Mouse (Mus musculus) limb, embryonic 14.5 days (tissue): ENCODE measurements around the gene Cc2d1a. TPM values are rescaled to one million over a fixed set of nuclear protein-coding genes. Genes with fewer than 3 reads are reported as not detected.

Source experiments
- ATAC-seq: fragments of 200-750 bp; cut with Nextera tagmentation; 2 replicates; pipeline ENCODE4 v1.8.0; 2017; ENCODE audit warnings: low read depth, moderate number of reproducible peaks, moderate TSS enrichment; ENCODE audit not compliant: low FRiP score
- DNase-seq: peaks from one replicate; pipeline ENCODE4 v3.0.0-alpha.2; 2015; ENCODE audit warnings: low spot score
- H3K27ac ChIP-seq: fragments of 300-500 bp; sonication (generic); replicated peaks from 2 replicates; pipeline ENCODE4 v1.5.1; 2014; ENCODE audit warnings: low read depth, mild to moderate bottlenecking, low read length, moderate library complexity, mixed read lengths
- H3K27me3 ChIP-seq: fragments of 300-500 bp; sonication (generic); 2 replicates; pipeline ENCODE4 v1.6.1; 2014; ENCODE audit warnings: low read length, mixed read lengths; ENCODE audit not compliant: control insufficient read depth, insufficient read depth
- H3K36me3 ChIP-seq: fragments of 300-500 bp; sonication (generic); 2 replicates; pipeline ENCODE4 v1.6.1; 2014; ENCODE audit warnings: mild to moderate bottlenecking, low read length, moderate library complexity, mixed read lengths; ENCODE audit not compliant: control insufficient read depth, insufficient read depth
- H3K4me1 ChIP-seq: fragments of 300-500 bp; sonication (generic); 2 replicates; pipeline ENCODE4 v1.6.1; 2014; ENCODE audit warnings: antibody characterized with exemption, low read length, mixed read lengths; ENCODE audit not compliant: control insufficient read depth, insufficient read depth
- H3K4me2 ChIP-seq: fragments of 300-500 bp; sonication (generic); replicated peaks from 2 replicates; pipeline ENCODE4 v1.6.1; 2014; ENCODE audit warnings: low read depth, mild to moderate bottlenecking, low read length, moderate library complexity; ENCODE audit not compliant: severe bottlenecking
- H3K4me3 ChIP-seq: fragments of 300-500 bp; sonication (generic); replicated peaks from 2 replicates; pipeline ENCODE4 v1.5.1; 2014; ENCODE audit warnings: low read length
- H3K9ac ChIP-seq: fragments of 300-500 bp; sonication (generic); 2 replicates; pipeline ENCODE4 v1.6.1; 2014; ENCODE audit warnings: mild to moderate bottlenecking, low read depth, low read length, moderate library complexity; ENCODE audit not compliant: severe bottlenecking
- H3K9me3 ChIP-seq: fragments of 300-500 bp; sonication (generic); 2 replicates; pipeline ENCODE4 v1.6.1; 2016; ENCODE audit warnings: low read length; ENCODE audit not compliant: control insufficient read depth
- POLR2A ChIP-seq: fragments of 200-500 bp; IDR thresholded peaks from 2 replicates; pipeline ENCODE4 v1.8.0; 2012; ENCODE audit warnings: inconsistent platforms, mild to moderate bottlenecking, moderate library complexity, borderline replicate concordance; ENCODE audit not compliant: insufficient read depth, insufficient read length; ENCODE audit errors: extremely low read depth
- WGBS: fragments of 180-500 bp; shearing (Covaris S2); extraction: QIAGEN DNeasy Blood & Tissue Kit; methylation state at CpG from one replicate; pipeline ENCODE4 v1.1.7; 2014; 5-methylcytosine and 5-hydroxymethylcytosine counted together
- polyA plus RNA-seq, 2 experiments: library from polyadenylated mRNA; depleted of rRNA in 1 of 2; stranded (reverse) in 1 of 2; unstranded in 1 of 2; fragments of >200 nt; fragmentation: Nextera tagmentation in 1 of 2; extraction: Ambion mirVana in 1 of 2; gene quantifications; 2 replicates each; pipeline versions ENCODE4 v1.2.1 to v1.2.3; 2012 to 2014

Cc2d1a gene
- polyA plus RNA-seq (2012; rRNA removed): 30.9 and 34.3 TPM in 2 replicates
- 21.6 and 22.9 TPM in 2 replicates for polyA plus RNA-seq (2014; fragmentation: Nextera tagmentation; extraction: Ambion mirVana)

GRCm38 (mm10) chr8:84147769-84148530 is at the start of gene Cc2d1a, which contains the start of gene 4930432K21Rik:
Gene Cc2d1a (minus strand): TSS chr8:84147936.
Gene 4930432K21Rik (plus strand): TSS chr8:84148025.
- TF ChIP-seq POLR2A: peak; percentile 61; the same call in 1 of the 2 replicates
- 19% methylated on average over 48 of the region's 49 CpGs for WGBS

GRCm38 (mm10) chr8:84197141-84197921 is 49.6 kb upstream of the Cc2d1a start:
- Histone ChIP-seq H3K9me3 (no peaks in the 10 kb centered on the region), H3K4me1 (peaks cover 49% of the 10 kb centered on the region), H3K27ac (peak overlapping the region; percentile 99), H3K27me3 (no peaks in the 10 kb centered on the region), H3K9ac (peak overlapping the region; percentile 74), H3K4me3 (peak overlapping the region; percentile 58), H3K4me2 (peak overlapping the region; percentile 75), H3K36me3 (no peaks in the 10 kb centered on the region)
- TF ChIP-seq POLR2A: peak; percentile 66; the same call in 1 of the 2 replicates
- DNase-seq: peak; percentile 95
- peak; percentile 69 for ATAC-seq
- 1% methylated on average over 43 of the region's 43 CpGs for WGBS

More at GRCm38 (mm10) chr8:84147769-84148530, at the start of gene Cc2d1a, which contains the start of gene 4930432K21Rik:
- Histone ChIP-seq H3K27ac (0 out of 2 replicates have a peak within 1 kb of the TSS, but pooled peaks have one; percentile 26), H3K36me3 (peaks cover 16% of the 10 kb centered on the region), H3K4me3 (peak within 1 kb of the TSS; percentile 65), H3K9ac (peak within 1 kb of the TSS; percentile 78), H3K9me3 (no peaks in the 10 kb centered on the region), H3K4me1 (peaks cover 14% of the 10 kb centered on the region), H3K27me3 (no peaks in the 10 kb centered on the region), H3K4me2 (peak within 1 kb of the TSS; percentile 83)
- DNase-seq: peak; percentile 97
- peak; percentile 95 for ATAC-seq

GRCm38 (mm10) chr8:84194224-84194743 is 46.5 kb upstream of the Cc2d1a start:
- no peak for TF ChIP-seq POLR2A
- H3K4me3 ChIP-seq: no peak overlapping the region
- WGBS: 54% methylated on average over 3 of the region's 3 CpGs
- no peak overlapping the region for H3K9ac ChIP-seq
- no peaks in the 10 kb centered on the region for H3K27me3 ChIP-seq
- peaks cover 34% of the 10 kb centered on the region for H3K4me1 ChIP-seq
- H3K36me3 ChIP-seq: no peaks in the 10 kb centered on the region
- no peaks in the 10 kb centered on the region for H3K9me3 ChIP-seq
- no peak for ATAC-seq
- no peak overlapping the region for H3K4me2 ChIP-seq
- H3K27ac ChIP-seq: no peak overlapping the region
- DNase-seq: no peak

- Histone ChIP-seq H3K27ac (peak overlapping the region; percentile 87), H3K36me3 (no peaks in the 10 kb centered on the region), H3K4me3 (no peak overlapping the region), H3K4me1 (peaks cover 27% of the 10 kb centered on the region), H3K9me3 (no peaks in the 10 kb centered on the region), H3K4me2 (no peak overlapping the region), H3K9ac (no peak overlapping the region), H3K27me3 (no peaks in the 10 kb centered on the region)
- 84% methylated on average over 5 of the region's 5 CpGs for WGBS
- ATAC-seq: no peak
- no peak for DNase-seq
- TF ChIP-seq POLR2A: no peak
Measured at GRCm38 (mm10) chr8:84193566-84193965, 45.8 kb upstream of the Cc2d1a start.

GRCm38 (mm10) chr8:84193161-84193560 is 45.4 kb upstream of the Cc2d1a start:
- no peak overlapping the region; the same call in 1 of the 2 replicates for H3K4me3 ChIP-seq
- no peak overlapping the region for H3K9ac ChIP-seq
- TF ChIP-seq POLR2A: no peak
- 22% methylated on average over 4 of the region's 4 CpGs for WGBS
- peaks cover 23% of the 10 kb centered on the region for H3K4me1 ChIP-seq
- peak overlapping the region; percentile 49; the same call in 1 of the 2 replicates for H3K4me2 ChIP-seq
- ATAC-seq (no peak), DNase-seq (no peak)
- peak overlapping the region; percentile 87 for H3K27ac ChIP-seq
- H3K36me3 ChIP-seq: no peaks in the 10 kb centered on the region
- no peaks in the 10 kb centered on the region for H3K9me3 ChIP-seq
- no peaks in the 10 kb centered on the region for H3K27me3 ChIP-seq
